Mouse (Mus musculus) layer of hippocampus, adult 8-10 months (tissue): ENCODE data around the gene Dcn. TPM values are rescaled to one million over a fixed set of nuclear protein-coding genes. Genes with fewer than 3 reads are reported as not detected.

Source experiments
- DNase-seq, 2 experiments: peaks; one replicate each; pipeline ENCODE4 v3.0.0; 2022; ENCODE audit warnings: low spot score in 2 of 2
- total RNA-seq, 4 experiments: library from RNA; stranded (reverse); gene quantifications; 2 replicates each; pipeline ENCODE4 v1.2.4; 2022

The Dcn gene
- total RNA-seq, 4 experiments from 2014 or later, result 60.2 to 71.0 (median 66.0) TPM

DNA sequence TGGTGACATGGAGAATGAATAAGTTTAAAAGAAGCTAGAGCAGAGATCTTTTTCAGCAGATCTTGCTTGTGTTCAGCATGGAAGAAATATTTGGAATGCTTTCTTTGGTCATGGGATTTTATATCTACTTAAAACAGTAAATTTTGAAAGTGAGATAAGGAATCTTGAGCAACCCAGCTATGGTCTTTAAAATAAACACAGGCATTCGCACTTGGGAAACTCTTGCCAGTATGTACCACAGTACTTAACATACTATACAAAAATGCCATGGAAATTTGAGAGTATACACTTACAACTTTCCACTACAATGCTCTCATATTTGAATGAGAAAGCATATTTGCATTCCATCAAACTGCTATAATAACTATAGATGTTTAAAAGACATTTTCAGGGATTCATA, 68.3 kb downstream of the Dcn start:
- DNase-seq, result no peak

DNA sequence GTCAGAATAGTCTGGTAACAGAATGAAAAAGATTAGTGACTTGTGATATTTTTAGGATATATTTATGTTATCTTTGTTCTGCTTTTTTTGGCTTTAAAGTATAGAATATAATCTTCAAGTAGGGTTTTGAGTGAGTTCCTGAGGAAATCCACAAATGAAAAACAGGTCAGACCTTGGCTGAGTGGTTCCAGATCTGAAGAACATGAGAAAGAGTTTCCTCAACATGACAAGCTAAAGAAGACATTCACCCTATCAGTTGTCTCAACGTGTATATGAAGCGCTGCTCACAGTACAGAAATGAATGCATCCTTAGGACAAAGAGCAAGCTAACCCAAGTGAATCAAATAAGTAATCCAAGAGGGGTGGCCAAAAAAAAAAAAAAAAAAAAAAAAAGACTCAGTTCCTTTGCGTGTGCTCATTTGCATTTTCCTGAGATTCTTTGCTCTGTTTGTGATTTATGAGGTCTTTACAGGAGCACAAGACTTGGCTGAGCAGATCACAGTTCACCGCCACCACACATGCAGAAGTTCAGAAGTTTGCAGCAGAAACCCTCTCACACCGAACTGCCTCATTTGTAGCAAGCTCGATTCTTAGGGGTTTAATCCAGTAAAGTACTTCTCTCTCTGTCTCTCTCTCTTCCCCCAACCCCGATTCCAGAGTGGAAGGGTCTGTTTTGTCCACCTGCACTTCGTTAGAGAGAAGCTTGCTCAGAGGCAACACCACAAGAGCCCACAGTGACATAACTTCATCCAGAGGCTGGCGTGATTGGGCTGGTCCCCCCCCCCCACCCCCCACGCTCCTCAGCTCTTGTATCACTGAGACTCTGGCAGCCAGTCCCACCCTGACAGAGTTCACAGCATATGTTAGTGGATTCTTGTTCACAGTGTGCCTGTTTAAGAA, 85.8 kb downstream of the Dcn start, which contains the start of gene Lum:
TSS of gene Lum (plus strand) at position 172 of the 900 bp plus-strand sequence.
- no peak for DNase-seq

DNA sequence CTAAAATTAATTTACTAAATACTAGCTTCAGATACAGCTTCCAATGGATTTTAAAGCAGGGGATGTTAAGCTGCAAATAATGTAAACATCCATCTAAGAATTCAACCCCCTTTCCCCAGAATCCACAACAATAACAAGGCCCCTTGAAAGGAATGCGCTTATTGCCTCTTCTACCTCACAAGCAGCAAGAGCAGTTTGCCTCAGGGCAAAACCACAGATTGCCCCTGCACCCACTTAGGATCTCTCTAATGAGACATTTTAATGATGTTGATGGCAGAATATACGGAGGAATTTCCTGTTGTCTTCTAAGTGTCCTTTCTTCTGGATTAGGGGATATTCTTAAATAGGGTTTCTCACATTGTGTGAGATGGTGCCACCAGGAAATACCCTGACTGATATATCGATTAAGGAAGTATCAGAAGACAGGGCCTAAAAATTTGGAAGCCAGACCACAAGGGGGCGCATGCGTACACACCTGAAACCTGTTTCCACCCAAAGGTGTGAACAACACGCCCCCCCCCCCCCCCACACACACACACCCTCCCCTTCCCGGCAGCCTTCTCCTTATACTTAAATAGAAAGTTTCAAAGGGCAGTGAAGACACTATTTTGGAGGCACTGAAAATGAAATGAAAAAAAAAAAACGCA, 88.2 kb downstream of the Dcn start:
- no peak for DNase-seq

Other genes with a start within 250 kb of the Dcn start
- 1 to 10 TPM; 4.8 to 7.1 (median 6.0) TPM for gene Lum, start 85.5 kb downstream of the Dcn start, total RNA-seq
- gene Kera, start 127.3 kb downstream of the Dcn start, total RNA-seq, result under 1 TPM in 2 of 4 experiments, not detected in 2; 0.19 to 0.20 TPM
- gene Epyc, start 164.5 kb downstream of the Dcn start, total RNA-seq, result under 1 TPM in 1 of 4 experiments, not detected in 3; 0.12 TPM
- gene Ccer1, start 213.4 kb downstream of the Dcn start, total RNA-seq, result not detected
- under 1 TPM; 0.30 to 0.81 (median 0.39) TPM for gene C030005K15Rik, start 247.1 kb downstream of the Dcn start, total RNA-seq